Mouse (Mus musculus): Measurements from ENCODE around the gene Gm11541. TPM values are rescaled to one million over a fixed set of nuclear protein-coding genes. Genes with fewer than 3 reads are reported as not detected.
A peak's percentile ranks its signal among the peaks of the same experiment; 100 is the strongest.

Gm11541 gene
- polyA plus RNA-seq, 1 experiment from 2014 or later: 0.07 TPM

DNA sequence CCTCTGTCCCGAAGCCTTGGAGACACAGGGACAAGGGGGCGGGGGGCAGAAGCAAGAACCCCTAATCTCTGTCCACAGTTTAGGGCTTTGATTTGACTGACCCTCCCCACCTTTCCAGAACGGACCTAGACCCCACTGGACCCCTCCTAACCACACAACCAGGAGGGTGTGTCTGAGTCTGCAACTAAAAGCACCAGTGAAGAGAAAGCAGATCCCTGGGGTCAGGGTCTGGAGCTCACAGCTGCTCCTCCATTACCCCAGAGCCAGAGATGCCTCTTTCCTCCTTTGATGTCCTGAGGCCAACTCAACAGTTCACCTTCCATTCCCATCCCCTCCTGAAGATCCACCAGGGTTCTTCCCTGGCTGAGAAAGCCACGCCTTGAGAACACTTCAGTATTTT lies 28.0 kb downstream of the Gm11541 start:
- H3K4me3 ChIP-seq (ENCODE audit: low read depth, low read length): peak overlapping the region; percentile 98
- H3K4me2 ChIP-seq (replicated peaks; ENCODE audit: low read depth): peak overlapping the region; percentile 89
- H3K9me3 ChIP-seq (ENCODE audit: control insufficient read depth): no peaks in the 10 kb centered on the region
- no peaks in the 10 kb centered on the region for H3K27me3 ChIP-seq (replicated peaks; ENCODE audit: control insufficient read depth, insufficient read depth, low read length)
- WGBS: 39% methylated on average over 4 of the region's 4 CpGs
- H3K4me1 ChIP-seq (replicated peaks; ENCODE audit: control insufficient read depth, insufficient read depth, low read length): no peaks in the 10 kb centered on the region; the same call in 1 of the 2 replicates
- no peak for ATAC-seq
- H3K9ac ChIP-seq (ENCODE audit: low read depth, low read length): peak overlapping the region; percentile 95; the same call in 1 of the 2 replicates
- H3K27ac ChIP-seq (ENCODE audit: low read depth, low read length): peak overlapping the region; percentile 58; the same call in 1 of the 2 replicates
- TF ChIP-seq CTCF (IDR thresholded peaks at IDR 0.05; ENCODE audit: low read depth): no peak
- H3K36me3 ChIP-seq (ENCODE audit: control insufficient read depth, insufficient read depth): no peaks in the 10 kb centered on the region

DNA sequence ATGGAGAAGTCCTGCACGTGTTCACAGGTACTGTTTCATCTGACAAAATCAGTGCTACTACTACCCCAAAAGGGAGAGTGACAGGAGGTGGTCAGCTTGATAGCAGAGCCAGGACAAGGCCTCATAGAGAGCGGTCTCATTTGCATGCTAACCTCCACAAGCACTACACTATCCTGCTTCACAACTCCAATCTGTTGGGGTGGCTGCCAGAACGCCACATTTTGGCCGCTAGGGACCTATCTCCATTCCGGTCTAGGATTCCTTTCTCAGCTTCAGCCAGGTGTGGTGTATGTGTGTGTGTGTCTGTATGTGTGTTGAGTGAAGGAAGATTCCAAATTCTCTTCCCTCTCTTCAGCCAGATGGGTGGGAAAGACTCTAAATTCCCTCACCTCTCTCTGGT lies 28.9 kb downstream of the Gm11541 start:
- Histone ChIP-seq H3K36me3 (ENCODE audit: control insufficient read depth, insufficient read depth) (peaks cover 4% of the 10 kb centered on the region; the same call in 1 of the 2 replicates), H3K27me3 (replicated peaks; ENCODE audit: control insufficient read depth, insufficient read depth, low read length) (no peaks in the 10 kb centered on the region), H3K27ac (ENCODE audit: low read depth, low read length) (no peak overlapping the region), H3K9me3 (ENCODE audit: control insufficient read depth) (no peaks in the 10 kb centered on the region), H3K4me1 (replicated peaks; ENCODE audit: control insufficient read depth, insufficient read depth, low read length) (no peaks in the 10 kb centered on the region; the same call in 1 of the 2 replicates), H3K4me3 (ENCODE audit: low read depth, low read length) (no peak overlapping the region), H3K4me2 (replicated peaks; ENCODE audit: low read depth) (peak overlapping the region; percentile 89; the same call in 1 of the 2 replicates), H3K9ac (ENCODE audit: low read depth, low read length) (no peak overlapping the region)
- 79% methylated on average over 5 of the region's 5 CpGs for WGBS
- 0 out of 2 replicates have a peak, but pooled peaks have one; percentile 4 for TF ChIP-seq CTCF (IDR thresholded peaks at IDR 0.05; ENCODE audit: low read depth)
- no peak for ATAC-seq

DNA sequence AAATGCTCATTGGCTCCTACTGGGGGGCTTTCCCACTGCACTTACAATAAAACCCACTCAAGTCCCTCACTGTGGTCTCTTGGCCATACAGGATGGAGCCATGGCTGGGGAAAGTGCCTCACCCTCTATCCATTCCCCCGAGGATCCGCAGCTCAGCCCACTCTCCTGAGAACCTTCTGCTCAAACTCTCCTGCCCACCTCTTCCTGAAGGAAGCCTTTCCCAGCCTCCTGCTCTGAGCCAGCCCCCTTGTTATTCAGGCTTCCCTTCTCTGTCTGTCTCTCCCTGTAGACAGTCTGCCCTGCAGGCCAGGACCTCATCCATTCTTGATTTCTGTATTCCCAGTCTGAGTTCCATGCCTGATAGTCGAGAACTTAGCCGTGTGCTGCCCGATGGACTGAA lies 29.3 kb downstream of the Gm11541 start:
- H3K9me3 ChIP-seq (ENCODE audit: control insufficient read depth): no peaks in the 10 kb centered on the region
- no peaks in the 10 kb centered on the region; the same call in 1 of the 2 replicates for H3K4me1 ChIP-seq (replicated peaks; ENCODE audit: control insufficient read depth, insufficient read depth, low read length)
- H3K4me2 ChIP-seq (replicated peaks; ENCODE audit: low read depth): no peak overlapping the region
- 74% methylated on average over 5 of the region's 5 CpGs for WGBS
- no peak overlapping the region for H3K27ac ChIP-seq (ENCODE audit: low read depth, low read length)
- H3K36me3 ChIP-seq (ENCODE audit: control insufficient read depth, insufficient read depth): peaks cover 9% of the 10 kb centered on the region; the same call in 1 of the 2 replicates
- no peak for ATAC-seq
- TF ChIP-seq CTCF (IDR thresholded peaks at IDR 0.05; ENCODE audit: low read depth): no peak
- no peak overlapping the region for H3K9ac ChIP-seq (ENCODE audit: low read depth, low read length)
- H3K4me3 ChIP-seq (ENCODE audit: low read depth, low read length): no peak overlapping the region
- H3K27me3 ChIP-seq (replicated peaks; ENCODE audit: control insufficient read depth, insufficient read depth, low read length): no peaks in the 10 kb centered on the region

DNA sequence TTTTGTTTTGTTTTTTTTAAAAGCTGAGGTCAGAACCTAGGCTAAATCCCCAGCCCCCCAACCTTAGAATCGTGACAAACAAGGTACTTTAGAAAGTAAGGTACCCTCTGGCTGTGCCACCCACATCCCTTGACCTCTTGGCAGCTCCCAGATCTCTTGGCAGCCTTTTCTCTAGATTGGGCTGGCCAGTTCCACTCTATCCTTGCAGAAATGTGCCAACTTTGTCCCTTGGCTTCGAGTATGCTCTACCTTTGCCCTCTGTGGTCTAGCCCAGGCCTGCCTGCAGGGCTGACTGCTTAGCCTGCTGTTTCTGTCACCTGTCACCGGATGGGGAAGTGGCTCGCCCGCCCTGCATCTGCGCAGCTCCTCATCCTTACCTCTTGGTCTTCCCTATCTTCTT lies 39.0 kb downstream of the Gm11541 start:
- no peak for ATAC-seq
- Histone ChIP-seq H3K9me3 (ENCODE audit: control insufficient read depth) (no peaks in the 10 kb centered on the region), H3K27ac (ENCODE audit: low read depth, low read length) (no peak overlapping the region), H3K27me3 (replicated peaks; ENCODE audit: control insufficient read depth, insufficient read depth, low read length) (no peaks in the 10 kb centered on the region), H3K4me1 (replicated peaks; ENCODE audit: control insufficient read depth, insufficient read depth, low read length) (no peaks in the 10 kb centered on the region), H3K4me3 (ENCODE audit: low read depth, low read length) (no peak overlapping the region), H3K36me3 (ENCODE audit: control insufficient read depth, insufficient read depth) (peaks cover 76% of the 10 kb centered on the region), H3K9ac (ENCODE audit: low read depth, low read length) (no peak overlapping the region), H3K4me2 (replicated peaks; ENCODE audit: low read depth) (no peak overlapping the region)
- TF ChIP-seq CTCF (IDR thresholded peaks at IDR 0.05; ENCODE audit: low read depth): no peak
- WGBS: 93% methylated on average over 6 of the region's 6 CpGs

DNA sequence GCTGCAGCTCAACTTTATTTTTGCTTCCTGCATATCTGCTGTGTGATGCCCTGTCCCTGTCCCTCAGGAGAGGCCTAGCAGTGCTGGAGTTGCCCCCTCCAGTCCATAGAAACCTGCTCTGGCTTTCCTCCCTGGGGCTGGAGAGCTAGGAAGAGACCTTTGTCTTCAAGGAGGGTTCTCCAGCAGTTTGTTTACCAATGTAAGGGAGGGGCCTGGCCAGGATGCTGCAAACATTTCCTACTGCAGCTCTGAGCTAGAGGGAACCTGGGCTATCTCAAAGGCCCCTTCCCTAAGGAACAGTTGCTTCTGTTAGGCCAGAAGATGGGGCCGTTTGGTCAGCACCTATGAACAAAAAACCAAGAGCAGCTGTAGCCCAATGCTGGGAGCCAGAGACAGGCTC lies 43.0 kb downstream of the Gm11541 start:
- no peak overlapping the region for H3K4me2 ChIP-seq (replicated peaks; ENCODE audit: low read depth)
- H3K9ac ChIP-seq (ENCODE audit: low read depth, low read length): no peak overlapping the region
- H3K4me3 ChIP-seq (ENCODE audit: low read depth, low read length): no peak overlapping the region
- ATAC-seq: no peak
- WGBS: 33% methylated on average over 1 of the region's 1 CpGs
- no peaks in the 10 kb centered on the region for H3K9me3 ChIP-seq (ENCODE audit: control insufficient read depth)
- H3K27ac ChIP-seq (ENCODE audit: low read depth, low read length): no peak overlapping the region; the same call in 1 of the 2 replicates
- no peaks in the 10 kb centered on the region for H3K27me3 ChIP-seq (replicated peaks; ENCODE audit: control insufficient read depth, insufficient read depth, low read length)
- peak; percentile 20; the same call in 1 of the 2 replicates for TF ChIP-seq CTCF (IDR thresholded peaks at IDR 0.05; ENCODE audit: low read depth)
- H3K4me1 ChIP-seq (replicated peaks; ENCODE audit: control insufficient read depth, insufficient read depth, low read length): no peaks in the 10 kb centered on the region
- peaks cover 65% of the 10 kb centered on the region for H3K36me3 ChIP-seq (ENCODE audit: control insufficient read depth, insufficient read depth)

DNA sequence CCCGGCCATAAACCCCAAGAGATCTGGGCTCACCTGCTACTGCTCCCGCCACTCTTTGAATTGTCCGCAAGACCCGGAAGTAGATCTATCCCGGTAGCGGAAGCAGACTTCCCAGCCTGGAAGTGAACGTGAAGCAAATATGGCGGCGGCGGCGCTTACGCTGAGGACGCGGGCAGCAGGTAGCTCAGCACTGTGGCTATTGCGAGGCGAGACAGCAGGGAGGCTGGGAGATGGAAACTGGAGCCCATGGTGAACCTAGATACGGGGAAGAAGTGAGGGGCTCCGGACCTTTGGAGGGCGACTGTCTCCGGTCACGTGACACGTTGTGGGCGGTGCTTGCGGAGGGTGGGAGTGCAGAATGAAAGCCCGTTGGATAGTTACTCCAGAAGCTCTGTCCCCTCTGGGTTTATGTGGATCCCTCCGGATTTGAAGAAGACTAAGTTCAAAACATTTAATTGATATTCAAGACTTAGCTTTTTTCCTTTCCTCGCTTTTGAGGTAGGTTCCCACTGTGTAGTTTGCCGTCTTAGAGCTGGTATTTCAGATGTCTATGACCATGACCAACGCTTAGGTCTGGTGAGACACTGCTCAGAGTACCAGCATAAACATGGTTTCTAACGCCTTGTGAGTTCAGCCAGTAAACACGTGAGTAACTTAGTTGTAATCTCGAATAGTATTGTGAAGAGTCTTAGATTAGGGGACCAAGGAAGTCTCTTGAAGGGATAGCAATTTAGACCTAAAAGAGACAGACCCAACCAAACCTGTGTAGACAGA lies 50.4 kb downstream of the Gm11541 start, which contains the start of the genes Mrpl27 and Eme1:
Gene Mrpl27, plus strand, starts transcription at position 105 of the 774 bp plus-strand sequence.
Gene Eme1, minus strand, starts transcription at position 302 of the 774 bp plus-strand sequence.
- TF ChIP-seq CTCF (IDR thresholded peaks at IDR 0.05; ENCODE audit: low read depth): no peak
- Histone ChIP-seq H3K9ac (ENCODE audit: low read depth, low read length) (peak within 1 kb of the TSS; percentile 60), H3K27ac (ENCODE audit: low read depth, low read length) (peak within 1 kb of the TSS; percentile 87), H3K4me2 (replicated peaks; ENCODE audit: low read depth) (peak within 1 kb of the TSS; percentile 71), H3K27me3 (replicated peaks; ENCODE audit: control insufficient read depth, insufficient read depth, low read length) (no peaks in the 10 kb centered on the region), H3K36me3 (ENCODE audit: control insufficient read depth, insufficient read depth) (peaks cover 14% of the 10 kb centered on the region), H3K4me1 (replicated peaks; ENCODE audit: control insufficient read depth, insufficient read depth, low read length) (peaks cover 12% of the 10 kb centered on the region), H3K9me3 (ENCODE audit: control insufficient read depth) (no peaks in the 10 kb centered on the region), H3K4me3 (ENCODE audit: low read depth, low read length) (peak within 1 kb of the TSS; percentile 60)
- WGBS: under 1% methylated on average over 32 of the region's 32 CpGs
- peak; percentile 84 for ATAC-seq

All from intestine, postnatal 0 days (tissue).